Mouse (Mus musculus) frontal cortex, adult (tissue): ENCODE results near the gene Topbp1.

ENCODE experiments used
- ATAC-seq: cut with Nextera tagmentation; 2 replicates; pipeline ENCODE4 v1.9.2; 2017; ENCODE audit warnings: mild to moderate bottlenecking, moderate library complexity, mixed read lengths; ENCODE audit not compliant: low TSS enrichment

Gene Topbp1

GRCm38 (mm10) chr9:103385600-103385999, 80.6 kb downstream of the Topbp1 start:
- no peak for ATAC-seq

GRCm38 (mm10) chr9:103386573-103386972, 81.6 kb downstream of the Topbp1 start:
- ATAC-seq = no peak

GRCm38 (mm10) chr9:103387011-103387653, 82.1 kb downstream of the Topbp1 start:
- no peak for ATAC-seq

- ATAC-seq = no peak
Measured at GRCm38 (mm10) chr9:103389261-103389660, 84.2 kb downstream of the Topbp1 start.

- no peak for ATAC-seq
Measured at GRCm38 (mm10) chr9:103391796-103392372, 86.9 kb downstream of the Topbp1 start.

GRCm38 (mm10) chr9:103393256-103393655, 88.2 kb downstream of the Topbp1 start:
- no peak for ATAC-seq

GRCm38 (mm10) chr9:103398509-103399157, 93.6 kb downstream of the Topbp1 start:
- peak; percentile 23; the same call in 1 of the 2 replicates for ATAC-seq
